Mouse (Mus musculus) liver, embryonic 14.5 days (tissue): Measurements from ENCODE around the gene Cxcr5. TPM values are rescaled to one million over a fixed set of nuclear protein-coding genes. Genes with fewer than 3 reads are reported as not detected.

ENCODE experiments used
- ATAC-seq: fragments of 200-750 bp; cut with Nextera tagmentation; 2 replicates; pipeline ENCODE4 v1.8.0; 2017; ENCODE audit warnings: moderate number of reproducible peaks, mild to moderate bottlenecking, moderate library complexity; ENCODE audit not compliant: insufficient read depth
- DNase-seq, 3 experiments: peaks; one replicate each; pipeline ENCODE4 v3.0.0-alpha.2; 2012 to 2013; ENCODE audit warnings: low read depth in 3 of 3, low spot score in 3 of 3
- H3K27ac ChIP-seq: fragments of 300-500 bp; sonication (generic); 2 replicates; pipeline ENCODE4 v1.5.1; 2014; ENCODE audit warnings: moderate library complexity, mild to moderate bottlenecking, control low read depth, inconsistent platforms
- H3K27me3 ChIP-seq: fragments of 300-500 bp; sonication (generic); 2 replicates; pipeline ENCODE4 v1.6.1; 2014; ENCODE audit warnings: mild to moderate bottlenecking, low read length, moderate library complexity; ENCODE audit not compliant: control insufficient read depth, insufficient read depth
- H3K36me3 ChIP-seq: fragments of 300-500 bp; sonication (generic); replicated peaks from 2 replicates; pipeline ENCODE4 v1.6.1; 2014; ENCODE audit warnings: low read depth; ENCODE audit not compliant: control insufficient read depth, insufficient read depth
- H3K4me1 ChIP-seq, 2 experiments: fragments of 200-500 bp in 1 of 2; fragments of 300-500 bp in 1 of 2; sonication (generic) in 1 of 2; replicated peaks; 2 replicates each; pipeline ENCODE4 v1.6.1; 2012 to 2014; ENCODE audit warnings: antibody characterized with exemption in 1 of 2, inconsistent platforms in 1 of 2, low read length in 1 of 2; ENCODE audit not compliant: control insufficient read depth in 2 of 2, insufficient read depth in 2 of 2
- H3K4me2 ChIP-seq: fragments of 300-500 bp; sonication (generic); 2 replicates; pipeline ENCODE4 v1.6.1; 2014; ENCODE audit warnings: low read depth, mild to moderate bottlenecking, control low read depth, moderate library complexity
- H3K4me3 ChIP-seq, 2 experiments: fragments of 200-500 bp in 1 of 2; fragments of 300-500 bp in 1 of 2; sonication (generic) in 1 of 2; 2 replicates each; pipeline ENCODE4 v1.5.1; 2012 to 2014; ENCODE audit warnings: low read depth in 2 of 2, low read length in 2 of 2, mild to moderate bottlenecking in 2 of 2, control low read depth in 1 of 2, inconsistent platforms in 1 of 2, moderate library complexity in 1 of 2; ENCODE audit not compliant: insufficient read depth in 1 of 2
- H3K9ac ChIP-seq: fragments of 300-500 bp; sonication (generic); replicated peaks from 2 replicates; pipeline ENCODE4 v1.6.1; 2014; ENCODE audit warnings: mild to moderate bottlenecking, control low read depth, moderate library complexity
- H3K9me3 ChIP-seq: fragments of 300-500 bp; sonication (generic); 2 replicates; pipeline ENCODE4 v1.6.1; 2016; ENCODE audit warnings: low read length, mixed read lengths; ENCODE audit not compliant: control insufficient read depth
- CTCF ChIP-seq: IDR thresholded peaks from 2 replicates; pipeline ENCODE4 v1.5.1; 2016; ENCODE audit warnings: antibody characterized with exemption, low read depth, control low read depth
- EP300 ChIP-seq: IDR thresholded peaks from 2 replicates; pipeline ENCODE4 v1.6.1; 2016; ENCODE audit warnings: antibody characterized with exemption, low read depth
- WGBS: fragments of 180-500 bp; shearing (Covaris S2); extraction: QIAGEN DNeasy Blood & Tissue Kit; methylation state at CpG from one replicate; pipeline ENCODE4 v1.1.7; 2014; ENCODE audit not compliant: insufficient replicate concordance; 5-methylcytosine and 5-hydroxymethylcytosine counted together
- polyA plus RNA-seq, 2 experiments: library from polyadenylated mRNA; depleted of rRNA in 1 of 2; stranded (reverse) in 1 of 2; unstranded in 1 of 2; fragments of >200 nt; fragmentation: Nextera tagmentation in 1 of 2; extraction: Ambion mirVana in 1 of 2; gene quantifications; 2 replicates each; pipeline versions ENCODE4 v1.2.1 to v1.2.3; 2012 to 2014

Gene Cxcr5
- polyA plus RNA-seq, 2 experiments = 0.03 TPM; not detected in 1

DNA sequence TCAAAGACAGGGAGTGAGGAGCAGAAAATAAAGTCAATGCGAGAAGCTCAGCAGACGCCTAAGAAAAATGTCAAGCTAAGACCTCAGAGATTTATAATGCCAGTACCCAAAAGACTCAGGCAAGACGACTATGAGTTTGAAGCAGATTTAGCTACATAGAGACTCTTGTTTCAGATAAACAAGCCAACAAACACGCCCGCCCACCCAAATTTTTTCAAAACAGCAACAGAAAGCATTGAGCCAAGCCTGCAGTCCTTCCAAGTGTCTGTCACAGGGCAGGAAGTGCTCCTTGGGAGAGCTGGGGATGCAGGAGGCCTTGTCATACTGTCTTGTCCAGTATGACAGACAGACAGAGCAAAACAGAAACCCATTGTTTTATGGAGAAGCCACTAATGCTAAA lies 38.0 kb downstream of the Cxcr5 start:
- Histone ChIP-seq H3K36me3 (no peaks in the 10 kb centered on the region), H3K4me3 (no peak overlapping the region), H3K27ac (no peak overlapping the region), H3K9me3 (no peaks in the 10 kb centered on the region), H3K4me1 (peaks cover 0 to 4% of the 10 kb centered on the region in 2 experiments; a peak in 2 of 4 replicates), H3K9ac (no peak overlapping the region), H3K4me2 (no peak overlapping the region), H3K27me3 (no peaks in the 10 kb centered on the region)
- no peak for ATAC-seq
- no peak for TF ChIP-seq EP300
- TF ChIP-seq CTCF = no peak
- no peak for DNase-seq
- 64% methylated on average over 5 of the region's 5 CpGs for WGBS

- TF ChIP-seq EP300 = no peak
- TF ChIP-seq CTCF = no peak
- Histone ChIP-seq H3K27ac (no peak overlapping the region), H3K4me1 (peaks cover 0 to 2% of the 10 kb centered on the region in 2 experiments; a peak in 1 of 4 replicates), H3K4me3 (no peak overlapping the region), H3K9ac (no peak overlapping the region), H3K27me3 (no peaks in the 10 kb centered on the region), H3K4me2 (no peak overlapping the region), H3K36me3 (no peaks in the 10 kb centered on the region), H3K9me3 (no peaks in the 10 kb centered on the region)
- DNase-seq = no peak
- no peak for ATAC-seq
- 27% methylated on average over 10 of the region's 10 CpGs for WGBS
Observed at GRCm38 (mm10) chr9:44521927-44522326, 39.8 kb downstream of the Cxcr5 start.

- Histone ChIP-seq H3K36me3 (no peaks in the 10 kb centered on the region), H3K4me1 (peaks cover 0 to 15% of the 10 kb centered on the region in 2 experiments; a peak in 2 of 4 replicates), H3K4me2 (no peak overlapping the region), H3K9me3 (no peaks in the 10 kb centered on the region), H3K4me3 (no peak overlapping the region), H3K27me3 (no peaks in the 10 kb centered on the region), H3K9ac (no peak overlapping the region), H3K27ac (no peak overlapping the region)
- WGBS = 68% methylated on average over 7 of the region's 7 CpGs
- no peak for DNase-seq
- TF ChIP-seq EP300 (no peak), CTCF (no peak)
- ATAC-seq = no peak
Observed at GRCm38 (mm10) chr9:44518068-44518467, 43.6 kb downstream of the Cxcr5 start.

- Histone ChIP-seq H3K36me3 (no peaks in the 10 kb centered on the region), H3K27me3 (no peaks in the 10 kb centered on the region), H3K27ac (no peak overlapping the region), H3K9ac (no peak overlapping the region), H3K9me3 (no peaks in the 10 kb centered on the region), H3K4me1 (peaks cover 0 to 17% of the 10 kb centered on the region in 2 experiments; a peak in 2 of 4 replicates), H3K4me2 (no peak overlapping the region), H3K4me3 (no peak overlapping the region)
- TF ChIP-seq EP300 = no peak
- TF ChIP-seq CTCF = no peak
- 27% methylated on average over 4 of the region's 4 CpGs for WGBS
- ATAC-seq = no peak
- DNase-seq = no peak
Observed at GRCm38 (mm10) chr9:44517368-44517767, 44.3 kb downstream of the Cxcr5 start.

DNA sequence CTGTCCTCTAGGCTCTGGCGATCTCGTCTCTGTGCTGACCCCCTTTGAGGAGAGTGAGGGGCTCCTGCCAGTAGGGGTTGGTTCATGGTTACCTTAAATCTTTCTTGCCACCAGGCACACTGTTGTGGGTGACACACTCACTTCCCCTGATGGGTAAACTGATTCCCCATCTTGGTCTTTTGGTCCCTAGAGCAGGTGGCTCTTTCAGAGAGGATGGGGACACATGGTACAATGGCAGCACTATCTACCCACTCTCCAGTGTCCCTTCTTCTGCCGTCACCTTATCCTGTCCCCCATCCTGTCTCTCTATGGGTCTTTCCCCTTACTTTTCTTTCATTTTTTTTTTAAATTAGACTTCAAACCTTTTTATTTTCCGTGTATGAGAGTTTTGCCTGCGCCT lies 45.8 kb downstream of the Cxcr5 start:
- H3K4me3 ChIP-seq = no peak overlapping the region
- no peak overlapping the region for H3K9ac ChIP-seq
- peak overlapping the region; percentile 52 for H3K4me2 ChIP-seq
- ATAC-seq (no peak), DNase-seq (no peak)
- no peaks in the 10 kb centered on the region for H3K36me3 ChIP-seq
- H3K9me3 ChIP-seq = no peaks in the 10 kb centered on the region
- H3K27me3 ChIP-seq = no peaks in the 10 kb centered on the region
- TF ChIP-seq CTCF (no peak), EP300 (no peak)
- 61% methylated on average over 5 of the region's 5 CpGs for WGBS
- H3K27ac ChIP-seq = no peak overlapping the region
- peaks cover 0 to 17% of the 10 kb centered on the region in 2 experiments; a peak in 2 of 4 replicates for H3K4me1 ChIP-seq
